ENCODE assay signal across 9 mouse cellular contexts in genomic region chr13:44915945-44916344, GRCm38 (mm10).
A peak's percentile ranks its signal among the peaks of the same experiment; 100 is the strongest.
DNase-seq lines count a peak whose midpoint lies in the region; ATAC-seq lines count a peak whose summit lies in the region.
"Had no signal": no experiment of that assay in that cellular context is flagged by ENCODE, and none has a peak within 500 bp of the region (broad histone marks: within the 10 kb centered on the region; RNA-seq: fewer than 3 reads in every experiment).

No protein-coding gene starts in this region.

- peak overlapping the region; percentile 10; the same call in 1 of the 2 replicates for H3K4me2 ChIP-seq in liver, embryonic 13.5 days
- H3K4me2 ChIP-seq: lung, embryonic 15.5 days had no signal

- no peak overlapping the region for H3K9ac ChIP-seq in liver, embryonic 13.5 days
- H3K9ac ChIP-seq: lung, embryonic 15.5 days had no signal

- ATAC-seq in liver, embryonic 13.5 days (ENCODE audit: low read depth): no peak

- no peaks in the 10 kb centered on the region for H3K9me3 ChIP-seq in liver, embryonic 13.5 days (replicated peaks)
- H3K9me3 ChIP-seq: lung, embryonic 15.5 days had no signal

- 47% methylated on average over 4 of the region's 4 CpGs for WGBS in liver, embryonic 13.5 days (ENCODE audit: insufficient replicate concordance)

- H3K4me1 ChIP-seq in liver, embryonic 13.5 days (replicated peaks): peaks cover 25% of the 10 kb centered on the region

- peaks cover 88% of the 10 kb centered on the region for H3K36me3 ChIP-seq in liver, embryonic 13.5 days

- H3K27ac ChIP-seq in liver, embryonic 13.5 days: peak overlapping the region; percentile 21; the same call in 1 of the 2 replicates
- H3K27ac ChIP-seq: lung, embryonic 15.5 days had no signal

- DNase-seq in embryo, embryonic 10 days (ENCODE audit: low spot score): peak; percentile 46
- no peak for DNase-seq in embryo, embryonic 9.5 days (ENCODE audit: extremely low spot score)
- DNase-seq in left cerebral cortex, postnatal 4 days: peak; percentile 53
- no peak for DNase-seq in left cerebral cortex, adult 8-10 months (ENCODE audit: low spot score in 2 of 2)
- DNase-seq in MEL-GATA-1-ER (ENCODE audit: extremely low read depth, low read depth): peak; percentile 23
- no peak for DNase-seq in liver, embryonic 13.5 days
- DNase-seq in testis, postnatal 10 days (ENCODE audit: low spot score): no peak
- DNase-seq in left cerebral cortex, adult 18-20 months (ENCODE audit: low spot score in 2 of 2): no peak

- H3K4me3 ChIP-seq in liver, embryonic 13.5 days (replicated peaks): no peak overlapping the region
- H3K4me3 ChIP-seq: lung, embryonic 15.5 days had no signal

- H3K27me3 ChIP-seq in liver, embryonic 13.5 days: no peaks in the 10 kb centered on the region
- H3K27me3 ChIP-seq: lung, embryonic 15.5 days had no signal

- intact Hi-C loops in left cerebral cortex, postnatal 4 days (cut with DNase I): no loop called here

Comparison
In these comparisons a context has a peak if more than half of its experiments do, and no peak if none do; other contexts are left out.
1. DNase-seq: peak in embryo, embryonic 10 days (single experiment), left cerebral cortex, postnatal 4 days (single experiment) and MEL-GATA-1-ER (single experiment); none in embryo, embryonic 9.5 days (single experiment), left cerebral cortex, adult 8-10 months (0 of 2), liver, embryonic 13.5 days (single experiment), testis, postnatal 10 days (single experiment) and left cerebral cortex, adult 18-20 months (0 of 2).